Mouse (Mus musculus) brain, embryonic 14.5 days (tissue): ENCODE measurements around the gene Crtc1.

Experiments used
- CTCF ChIP-seq: fragments of 200-500 bp; IDR thresholded peaks from 2 replicates; pipeline ENCODE4 v1.5.1; 2012; ENCODE audit warnings: inconsistent platforms, mild to moderate bottlenecking, moderate library complexity, borderline replicate concordance; ENCODE audit not compliant: insufficient read depth, insufficient read length; ENCODE audit errors: extremely low read depth
- POLR2A ChIP-seq: fragments of 200-500 bp; IDR thresholded peaks from 2 replicates; pipeline ENCODE4 v1.6.1; 2012; ENCODE audit warnings: mild to moderate bottlenecking, inconsistent platforms, borderline replicate concordance; ENCODE audit not compliant: poor library complexity, insufficient read depth, insufficient read length, severe bottlenecking; ENCODE audit errors: extremely low read depth

GRCm38 (mm10) chr8:70463306-70463705 lies 23.9 kb upstream of the Crtc1 start:
- no peak for TF ChIP-seq CTCF
- no peak for TF ChIP-seq POLR2A
